Mouse (Mus musculus) heart, adult 2 months (tissue): Measurements from ENCODE around the gene Dstn. TPM values are rescaled to one million over a fixed set of nuclear protein-coding genes. Genes with fewer than 3 reads are reported as not detected.

Source experiments
- DNase-seq, 2 experiments: peaks; one replicate each; pipeline ENCODE4 v3.0.0; 2021
- H3K27ac ChIP-seq: fragments of 200-600 bp; 2 replicates; pipeline ENCODE4 v1.8.1; 2022
- H3K27me3 ChIP-seq: fragments of 200-500 bp; 2 replicates; pipeline ENCODE4 v1.6.1; 2012; ENCODE audit warnings: mild to moderate bottlenecking, low read length, inconsistent platforms, mixed read lengths; ENCODE audit not compliant: control insufficient read depth, insufficient read depth
- H3K36me3 ChIP-seq: fragments of 200-500 bp; 2 replicates; pipeline ENCODE4 v1.6.1; 2012; ENCODE audit warnings: low read length, inconsistent platforms; ENCODE audit not compliant: control insufficient read depth, insufficient read depth
- H3K4me1 ChIP-seq: fragments of 200-500 bp; 2 replicates; pipeline ENCODE4 v1.6.1; 2011; ENCODE audit warnings: low read length; ENCODE audit not compliant: control insufficient read depth, insufficient read depth
- H3K4me3 ChIP-seq: fragments of 200-600 bp; 2 replicates; pipeline ENCODE4 v1.8.1; 2022
- H3K79me2 ChIP-seq: fragments of 200-500 bp; replicated peaks from 2 replicates; pipeline ENCODE4 v1.6.1; 2012; ENCODE audit warnings: mild to moderate bottlenecking, inconsistent platforms, low read length, moderate library complexity, mixed read lengths; ENCODE audit not compliant: control insufficient read depth, insufficient read depth
- H3K9ac ChIP-seq: fragments of 200-500 bp; 2 replicates; pipeline ENCODE4 v1.6.1; 2012; ENCODE audit warnings: low read depth, mild to moderate bottlenecking, control low read depth, inconsistent platforms, low read length, mixed read lengths
- CTCF ChIP-seq: fragments of 200-600 bp; IDR thresholded peaks from 2 replicates; pipeline ENCODE4 v1.8.1; 2022; ENCODE audit warnings: antibody characterized with exemption, mild to moderate bottlenecking, moderate library complexity
- EP300 ChIP-seq: fragments of 200-500 bp; IDR thresholded peaks from 2 replicates; pipeline ENCODE4 v1.6.1; 2011; ENCODE audit warnings: low read depth, low read length, control low read depth; ENCODE audit not compliant: insufficient read depth
- POLR2A ChIP-seq: fragments of 200-500 bp; IDR thresholded peaks from 2 replicates; pipeline ENCODE4 v1.6.1; 2011; ENCODE audit warnings: mild to moderate bottlenecking, low read depth, low read length, control low read depth; ENCODE audit not compliant: insufficient read depth
- WGBS: fragments of 180-500 bp; shearing (Covaris S2); methylation state at CpG from one replicate; pipeline ENCODE4 v1.1.7; 2018; 5-methylcytosine and 5-hydroxymethylcytosine counted together
- intact Hi-C: fragments of 180-260 bp; cut with DNase I; formaldehyde crosslinking; loops from one replicate; pipeline ENCODE4 v1.15.1; 2025
- polyA plus RNA-seq: library from polyadenylated mRNA; depleted of rRNA; stranded (reverse); fragments of >200 nt; gene quantifications from 2 replicates; pipeline ENCODE4 v1.2.3, GENCODE M21; 2012
- total RNA-seq, 2 experiments: library from RNA; stranded (reverse); gene quantifications; 2 replicates each; pipeline ENCODE4 v1.2.3; 2021

Dstn gene
- total and polyA plus RNA-seq, 3 experiments = 54.8 to 166 (median 163) TPM

DNA sequence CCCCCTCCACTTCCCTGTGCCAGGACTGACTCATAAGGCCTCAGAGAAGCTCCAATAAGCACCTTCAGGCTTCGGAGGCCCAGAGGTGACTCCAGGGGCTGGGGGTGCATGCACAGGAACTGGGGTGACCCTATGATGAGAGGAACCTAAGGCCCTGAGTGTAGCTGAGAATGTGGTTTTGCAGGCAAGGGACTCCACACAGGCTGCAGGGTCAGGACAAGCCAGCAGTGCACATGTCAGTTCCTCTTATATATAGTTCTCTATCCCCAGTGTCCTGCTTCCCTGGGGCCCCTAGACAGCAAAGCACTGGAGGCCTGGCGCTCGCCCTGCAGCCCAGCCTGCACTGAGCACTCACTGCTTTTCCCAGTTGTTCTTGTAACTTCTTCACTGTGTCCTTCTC lies 32.9 kb downstream of the Dstn start:
- DNase-seq = peak in 1 of 2 experiments; percentile 28
- intact Hi-C loops = loop anchor here (5.0 kb wide), 1 partner anchor 81 kb away; no protein-coding TSS in a partner anchor
- no peak overlapping the region for H3K27ac ChIP-seq
- no peak overlapping the region for H3K4me3 ChIP-seq
- no peaks in the 10 kb centered on the region for H3K79me2 ChIP-seq
- no peaks in the 10 kb centered on the region for H3K27me3 ChIP-seq
- 64% methylated on average over 3 of the region's 3 CpGs for WGBS
- H3K36me3 ChIP-seq = peaks cover 11% of the 10 kb centered on the region
- no peak overlapping the region for H3K9ac ChIP-seq
- TF ChIP-seq EP300 (no peak), POLR2A (no peak), CTCF (no peak)
- H3K4me1 ChIP-seq = peaks cover 6% of the 10 kb centered on the region

DNA sequence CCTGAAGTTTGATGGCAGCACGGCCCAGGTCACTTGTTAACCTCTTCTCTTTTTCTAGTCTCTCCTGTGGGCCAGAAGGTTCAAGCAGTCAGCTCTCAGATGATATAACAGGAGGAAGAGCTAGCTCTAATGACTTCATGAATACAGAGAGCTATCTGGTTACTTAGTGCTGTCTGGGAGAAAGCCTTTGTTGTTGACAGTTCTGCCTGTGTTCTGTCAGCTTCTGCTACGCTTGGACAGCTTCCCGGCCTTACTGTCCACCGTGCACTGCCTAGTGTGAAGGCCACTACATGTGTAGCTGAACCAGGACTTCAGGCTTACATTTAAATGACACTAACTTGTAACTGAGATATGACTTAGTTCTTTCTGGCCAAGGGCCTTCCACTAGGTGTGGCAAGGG lies 33.3 kb downstream of the Dstn start:
- H3K27ac ChIP-seq = no peak overlapping the region
- H3K4me1 ChIP-seq = peaks cover 6% of the 10 kb centered on the region

GRCm38 (mm10) chr2:143949217-143949616 lies 34.1 kb downstream of the Dstn start:
- H3K27ac ChIP-seq = no peak overlapping the region
- 95% methylated on average over 6 of the region's 6 CpGs for WGBS
- intact Hi-C loops = loop anchor here (5.0 kb wide), 1 partner anchor 82 kb away; no protein-coding TSS in a partner anchor
- DNase-seq = no peak
- no peaks in the 10 kb centered on the region for H3K27me3 ChIP-seq
- H3K4me3 ChIP-seq = no peak overlapping the region
- no peak overlapping the region for H3K9ac ChIP-seq
- no peaks in the 10 kb centered on the region for H3K79me2 ChIP-seq
- H3K36me3 ChIP-seq = peaks cover 11% of the 10 kb centered on the region
- peaks cover 6% of the 10 kb centered on the region for H3K4me1 ChIP-seq
- TF ChIP-seq POLR2A (no peak), CTCF (no peak), EP300 (no peak)

More for the DNA sequence above, 33.3 kb downstream of the Dstn start:
- 50% methylated on average over 4 of the region's 4 CpGs for WGBS
- Histone ChIP-seq H3K27me3 (no peaks in the 10 kb centered on the region), H3K36me3 (peaks cover 11% of the 10 kb centered on the region), H3K9ac (no peak overlapping the region), H3K4me3 (no peak overlapping the region), H3K79me2 (no peaks in the 10 kb centered on the region)
- DNase-seq = peak; percentile 19 to 49
- TF ChIP-seq CTCF (no peak), POLR2A (no peak), EP300 (no peak)
- intact Hi-C loops = loop anchor here (5.0 kb wide), 1 partner anchor 81 kb away; no protein-coding TSS in a partner anchor

GRCm38 (mm10) chr2:143950290-143951027 lies 35.3 kb downstream of the Dstn start:
- Histone ChIP-seq H3K27ac (no peak overlapping the region), H3K9ac (no peak overlapping the region), H3K4me3 (no peak overlapping the region), H3K79me2 (no peaks in the 10 kb centered on the region), H3K4me1 (peaks cover 6% of the 10 kb centered on the region), H3K36me3 (peaks cover 11% of the 10 kb centered on the region), H3K27me3 (no peaks in the 10 kb centered on the region)
- TF ChIP-seq POLR2A (no peak), EP300 (no peak), CTCF (no peak)
- intact Hi-C loops = no loop called here
- 83% methylated on average over 5 of the region's 5 CpGs for WGBS
- peak in 1 of 2 experiments; percentile 11 for DNase-seq

DNA sequence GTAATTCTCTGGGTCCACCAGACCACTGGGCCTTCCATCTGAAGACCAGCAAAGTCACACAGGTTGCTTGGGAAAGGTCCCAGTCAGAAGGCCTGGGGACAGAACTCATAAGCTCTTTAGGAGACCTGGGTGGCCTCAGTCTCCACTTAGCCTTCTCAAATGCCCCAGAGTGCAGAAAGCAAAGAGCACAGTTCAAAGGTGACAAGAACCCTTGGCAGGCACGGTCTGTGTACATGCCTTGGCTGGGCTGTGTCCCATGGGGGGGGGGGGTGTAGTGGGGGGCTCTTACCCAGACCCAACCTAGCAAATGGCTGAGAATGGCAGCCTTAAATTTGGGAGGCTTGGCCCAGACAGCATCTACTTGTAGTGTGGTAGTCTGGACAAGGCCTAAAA lies 35.9 kb downstream of the Dstn start:
- Histone ChIP-seq H3K9ac (no peak overlapping the region), H3K79me2 (no peaks in the 10 kb centered on the region), H3K4me3 (no peak overlapping the region), H3K27ac (no peak overlapping the region), H3K4me1 (peaks cover 6% of the 10 kb centered on the region), H3K27me3 (no peaks in the 10 kb centered on the region), H3K36me3 (peaks cover 11% of the 10 kb centered on the region)
- intact Hi-C loops = no loop called here
- TF ChIP-seq POLR2A = no peak
- TF ChIP-seq CTCF = no peak
- TF ChIP-seq EP300 = no peak
- WGBS = 53% methylated on average over 1 of the region's 1 CpGs
- peak in 1 of 2 experiments; percentile 14 for DNase-seq
